Comparison of ENCODE assay signal across 26 mouse cellular contexts in genomic region chr10:19942621-19943020, GRCm38 (mm10).
"Had no signal": no experiment of that assay in that cellular context is flagged by ENCODE, and none has a peak within 500 bp of the region (broad histone marks: within the 10 kb centered on the region; RNA-seq: fewer than 3 reads in every experiment).

No protein-coding gene starts in this region.

- H3K4me2 ChIP-seq: heart, embryonic 11.5 days; heart, embryonic 13.5 days; heart, embryonic 15.5 days; hindbrain, embryonic 12.5 days; hindbrain, embryonic 14.5 days; limb, embryonic 12.5 days; liver, embryonic 11.5 days; liver, embryonic 13.5 days had no signal

- ATAC-seq: hindbrain, embryonic 16.5 days; inflammation-experienced regulatory T-cells, adult 6 months; intestine, embryonic 16.5 days had no signal

- H3K36me3 ChIP-seq: heart, embryonic 13.5 days; heart, embryonic 15.5 days; hindbrain, embryonic 10.5 days; hindbrain, embryonic 12.5 days; limb, embryonic 10.5 days; limb, embryonic 12.5 days; liver, embryonic 13.5 days had no signal

- H3K9me3 ChIP-seq: heart, embryonic 13.5 days; heart, embryonic 15.5 days; hindbrain, embryonic 10.5 days; hindbrain, embryonic 12.5 days; limb, embryonic 10.5 days; limb, embryonic 12.5 days; liver, embryonic 13.5 days had no signal

- H3K4me3 ChIP-seq: gastrocnemius, adult 2 months; heart, embryonic 13.5 days; heart, embryonic 15.5 days; hindbrain, embryonic 10.5 days; hindbrain, embryonic 12.5 days; layer of hippocampus, adult 2 months; left cerebral cortex, adult 2 months; limb, embryonic 10.5 days; limb, embryonic 12.5 days; liver, embryonic 13.5 days had no signal

- DNase-seq: gastrocnemius, adult 2 months; gastrocnemius, postnatal 10 days; gastrocnemius, postnatal 25 days; heart, postnatal 14 days; heart, postnatal 4 days; kidney, adult 18-20 months; kidney, adult 8-10 months; kidney, postnatal 10 days; kidney, postnatal 25 days; kidney, postnatal 4 days; liver; liver, embryonic 13.5 days had no signal

- H3K27me3 ChIP-seq: heart, embryonic 13.5 days; heart, embryonic 15.5 days; limb, embryonic 12.5 days; liver, embryonic 13.5 days had no signal

- H3K27ac ChIP-seq: gastrocnemius, adult 2 months; heart, embryonic 13.5 days; heart, embryonic 15.5 days; hindbrain, embryonic 10.5 days; hindbrain, embryonic 12.5 days; hindbrain, embryonic 14.5 days; layer of hippocampus, adult 2 months; left cerebral cortex, adult 2 months; limb, embryonic 10.5 days; limb, embryonic 12.5 days; liver, embryonic 13.5 days had no signal

- H3K9ac ChIP-seq: heart, embryonic 13.5 days; heart, embryonic 15.5 days; hindbrain, embryonic 12.5 days; hindbrain, embryonic 14.5 days; limb, embryonic 12.5 days; liver, embryonic 13.5 days had no signal
